Mouse (Mus musculus) small intestine, adult 2 months (tissue): ENCODE data around the gene Aqp5.

Experiments used
- CTCF ChIP-seq: fragments of 200-500 bp; IDR thresholded peaks from 2 replicates; pipeline ENCODE4 v1.5.1; 2012; ENCODE audit warnings: low read depth, mild to moderate bottlenecking, control low read depth, inconsistent platforms, low read length, moderate library complexity, mixed read lengths; ENCODE audit not compliant: insufficient replicate concordance, insufficient read length; ENCODE audit errors: extremely low read depth
- POLR2A ChIP-seq: fragments of 200-500 bp; IDR thresholded peaks from 2 replicates; pipeline ENCODE4 v1.6.1; 2012; ENCODE audit warnings: low read depth, mild to moderate bottlenecking, control low read depth, inconsistent platforms, low read length, moderate library complexity

DNA sequence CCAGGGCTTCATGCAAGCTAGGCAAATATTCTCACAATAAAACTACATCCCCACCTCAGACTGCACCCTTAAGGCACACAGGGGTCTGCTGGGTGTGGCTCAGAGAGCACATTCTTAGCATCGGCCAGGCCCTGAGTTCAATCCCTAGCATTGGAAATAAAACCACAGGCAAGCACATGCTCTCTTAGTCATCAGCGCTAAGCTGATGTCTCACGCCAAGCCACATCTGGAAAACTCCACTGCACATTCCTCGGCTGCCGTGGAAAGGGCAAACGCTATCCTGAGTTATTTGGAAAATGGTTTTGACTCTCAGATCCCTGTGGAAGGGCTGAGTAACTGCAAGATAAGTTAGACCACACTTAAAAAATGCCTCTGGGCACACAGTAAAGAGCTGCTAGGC, 36.8 kb upstream of the Aqp5 start:
- TF ChIP-seq POLR2A = no peak
- TF ChIP-seq CTCF = no peak
